Mouse (Mus musculus) megakaryocyte, embryonic 14.5 days (primary cell): Measurements from ENCODE around the gene Gjb1.

ENCODE experiments used
- FLI1 ChIP-seq: IDR thresholded peaks from 2 replicates; pipeline ENCODE4 v1.6.1; 2012; ENCODE audit warnings: low read length, inconsistent platforms, mixed read lengths
- GATA1 ChIP-seq: IDR thresholded peaks from 3 replicates; pipeline ENCODE4 v1.6.1; 2012; ENCODE audit warnings: mixed read lengths, low read length, inconsistent platforms, borderline replicate concordance

DNA sequence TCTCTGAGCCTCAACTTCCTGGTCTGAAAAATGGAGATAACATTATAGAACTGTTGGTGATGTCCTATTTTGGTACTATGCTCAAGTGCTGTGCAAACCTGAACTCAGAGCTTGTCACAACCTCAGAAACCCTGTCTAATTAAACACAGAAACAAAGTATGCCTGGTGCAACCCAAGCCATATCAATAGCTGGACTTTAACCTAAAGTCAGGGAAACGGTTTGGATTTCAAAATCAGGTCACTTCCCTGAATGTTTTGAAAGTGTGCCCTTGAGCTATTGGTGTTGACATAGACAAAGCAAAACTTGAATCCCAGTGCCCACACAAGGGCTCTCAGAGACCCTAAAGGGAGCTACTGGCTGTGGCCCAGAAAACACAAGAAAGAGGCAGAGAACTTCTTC lies 3.6 kb downstream of the Gjb1 start:
- no peak for TF ChIP-seq GATA1
- no peak for TF ChIP-seq FLI1
